Mouse (Mus musculus) midbrain, embryonic 14.5 days (tissue): ENCODE data around the gene Slc1a5. TPM values are rescaled to one million over a fixed set of nuclear protein-coding genes. Genes with fewer than 3 reads are reported as not detected.

Experiments used
- ATAC-seq: fragments of 200-750 bp; cut with Nextera tagmentation; 2 replicates; pipeline ENCODE4 v1.8.0; 2017; ENCODE audit warnings: moderate number of reproducible peaks, moderate library complexity; ENCODE audit not compliant: low FRiP score, low TSS enrichment
- DNase-seq: peaks from one replicate; pipeline ENCODE4 v3.0.0-alpha.2; 2015
- H3K27ac ChIP-seq: fragments of 300-500 bp; sonication (generic); replicated peaks from 2 replicates; pipeline ENCODE4 v1.5.1; 2014; ENCODE audit warnings: mild to moderate bottlenecking, low read depth, low read length, moderate library complexity
- H3K27me3 ChIP-seq: fragments of 300-500 bp; sonication (generic); 2 replicates; pipeline ENCODE4 v1.6.1; 2014; ENCODE audit warnings: low read length, control low read depth, mixed read lengths; ENCODE audit not compliant: control insufficient read depth, insufficient read depth
- H3K36me3 ChIP-seq: fragments of 300-500 bp; sonication (generic); 2 replicates; pipeline ENCODE4 v1.6.1; 2014; ENCODE audit warnings: low read length, control low read depth; ENCODE audit not compliant: control insufficient read depth, insufficient read depth
- H3K4me1 ChIP-seq: fragments of 300-500 bp; sonication (generic); 2 replicates; pipeline ENCODE4 v1.6.1; 2014; ENCODE audit warnings: mild to moderate bottlenecking, antibody characterized with exemption, low read length, control low read depth; ENCODE audit not compliant: control insufficient read depth, insufficient read depth
- H3K4me2 ChIP-seq: fragments of 300-500 bp; sonication (generic); 2 replicates; pipeline ENCODE4 v1.6.1; 2014; ENCODE audit warnings: mild to moderate bottlenecking, low read length, moderate library complexity
- H3K4me3 ChIP-seq: fragments of 300-500 bp; sonication (generic); replicated peaks from 2 replicates; pipeline ENCODE4 v1.5.1; 2014; ENCODE audit warnings: low read depth, low read length
- H3K9ac ChIP-seq: fragments of 300-500 bp; sonication (generic); replicated peaks from 2 replicates; pipeline ENCODE4 v1.6.1; 2014; ENCODE audit warnings: mild to moderate bottlenecking, low read length, moderate library complexity
- H3K9me3 ChIP-seq: fragments of 300-500 bp; sonication (generic); 2 replicates; pipeline ENCODE4 v1.6.1; 2016; ENCODE audit warnings: low read length, control low read depth, mixed read lengths; ENCODE audit not compliant: control insufficient read depth
- WGBS: fragments of 180-500 bp; shearing (Covaris S2); extraction: QIAGEN DNeasy Blood & Tissue Kit; methylation state at CpG from one replicate; pipeline ENCODE4 v1.1.7; 2014; 5-methylcytosine and 5-hydroxymethylcytosine counted together
- polyA plus RNA-seq: library from polyadenylated mRNA; unstranded; fragments of >200 nt; fragmentation: Nextera tagmentation; extraction: Ambion mirVana; gene quantifications from 2 replicates; pipeline ENCODE4 v1.2.1, GENCODE M21; 2014

Gene Slc1a5
- polyA plus RNA-seq, 1 experiment from 2014 or later, result 10.8 TPM

DNA sequence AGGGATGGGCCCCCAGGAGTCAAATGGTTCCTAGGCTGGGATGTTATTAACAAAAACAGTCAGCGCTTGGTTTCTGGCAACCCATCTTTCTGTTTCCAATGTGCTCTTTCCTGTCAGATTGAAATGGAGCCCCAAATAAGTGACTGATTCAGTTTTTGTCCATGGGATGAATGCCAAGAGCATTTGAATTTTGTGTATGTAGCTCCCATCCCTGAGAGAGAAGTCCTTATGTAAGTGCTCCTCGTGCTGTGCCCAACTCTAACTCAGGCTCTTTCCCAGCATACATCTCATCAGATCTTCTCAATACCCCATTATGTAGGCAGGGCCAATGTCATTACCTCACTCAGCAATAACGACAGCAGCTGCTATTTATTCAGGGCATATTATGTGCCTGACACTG lies 36.6 kb downstream of the Slc1a5 start:
- Histone ChIP-seq H3K4me3 (peak overlapping the region; percentile 98), H3K9ac (peak overlapping the region; percentile 99), H3K4me2 (peak overlapping the region; percentile 91), H3K27me3 (peaks cover 1% of the 10 kb centered on the region; the same call in 1 of the 2 replicates), H3K4me1 (peaks cover 67% of the 10 kb centered on the region), H3K36me3 (peaks cover 8% of the 10 kb centered on the region; the same call in 1 of the 2 replicates), H3K9me3 (no peaks in the 10 kb centered on the region), H3K27ac (peak overlapping the region; percentile 100; the same call in 1 of the 2 replicates)
- no peak for DNase-seq
- ATAC-seq, result no peak
- WGBS, result 34% methylated on average over 3 of the region's 3 CpGs

DNA sequence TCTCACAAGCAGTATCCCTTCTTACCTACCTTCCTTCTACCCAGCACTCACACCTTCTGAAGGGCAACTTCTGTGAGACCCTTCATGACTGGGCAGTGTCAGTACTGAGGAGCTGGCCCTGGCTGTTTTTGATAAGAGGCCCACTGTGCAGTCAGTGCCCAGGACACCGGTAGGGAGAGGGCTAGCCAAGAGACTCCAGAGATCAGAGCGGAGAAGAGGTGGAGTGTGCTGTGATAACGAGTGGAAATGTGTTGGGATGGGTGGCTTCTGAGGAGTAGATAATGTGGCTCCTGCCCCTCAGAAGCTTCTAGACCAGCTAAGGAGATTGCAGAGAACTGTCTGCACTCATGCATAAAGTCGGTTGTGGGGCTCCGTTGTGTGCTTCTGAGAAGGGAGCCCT lies 38.7 kb downstream of the Slc1a5 start:
- Histone ChIP-seq H3K36me3 (peaks cover 25% of the 10 kb centered on the region), H3K4me3 (no peak overlapping the region), H3K27ac (no peak overlapping the region), H3K9me3 (no peaks in the 10 kb centered on the region), H3K4me2 (0 out of 2 replicates have a peak overlapping the region, but pooled peaks have one; percentile 1), H3K27me3 (no peaks in the 10 kb centered on the region), H3K9ac (no peak overlapping the region), H3K4me1 (peaks cover 52% of the 10 kb centered on the region)
- ATAC-seq, result no peak
- DNase-seq, result no peak
- 72% methylated on average over 5 of the region's 5 CpGs for WGBS

DNA sequence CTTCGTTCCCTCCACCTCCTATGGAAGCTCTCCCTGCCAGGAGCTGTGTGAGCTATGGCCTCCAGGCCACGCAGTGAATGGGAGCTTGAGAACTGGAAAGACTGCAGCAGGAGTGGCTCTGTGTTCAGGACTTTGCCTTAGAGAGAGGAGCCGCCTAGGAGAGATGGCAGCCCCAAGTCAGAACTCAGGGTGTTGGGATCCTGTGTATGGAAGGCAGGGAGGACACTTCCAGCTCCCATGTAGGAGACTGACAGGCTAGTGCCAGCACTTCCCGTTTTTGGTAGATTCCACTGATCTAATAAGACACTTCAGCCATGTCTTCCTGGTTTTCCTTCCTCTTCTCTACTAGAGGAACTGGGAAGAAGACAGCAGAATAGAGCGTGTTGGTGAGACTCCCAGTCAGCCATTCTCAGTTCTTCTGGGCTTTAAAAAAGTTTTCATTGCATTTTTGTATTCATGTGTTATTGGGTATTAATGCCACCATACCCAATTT lies 39.2 kb downstream of the Slc1a5 start:
- 73% methylated on average over 5 of the region's 5 CpGs for WGBS
- DNase-seq (no peak), ATAC-seq (no peak)
- H3K27me3 ChIP-seq, result no peaks in the 10 kb centered on the region
- H3K9me3 ChIP-seq, result no peaks in the 10 kb centered on the region
- H3K27ac ChIP-seq, result no peak overlapping the region
- H3K4me2 ChIP-seq, result no peak overlapping the region
- H3K4me1 ChIP-seq, result peaks cover 47% of the 10 kb centered on the region
- peaks cover 30% of the 10 kb centered on the region for H3K36me3 ChIP-seq
- H3K4me3 ChIP-seq, result no peak overlapping the region
- no peak overlapping the region for H3K9ac ChIP-seq

DNA sequence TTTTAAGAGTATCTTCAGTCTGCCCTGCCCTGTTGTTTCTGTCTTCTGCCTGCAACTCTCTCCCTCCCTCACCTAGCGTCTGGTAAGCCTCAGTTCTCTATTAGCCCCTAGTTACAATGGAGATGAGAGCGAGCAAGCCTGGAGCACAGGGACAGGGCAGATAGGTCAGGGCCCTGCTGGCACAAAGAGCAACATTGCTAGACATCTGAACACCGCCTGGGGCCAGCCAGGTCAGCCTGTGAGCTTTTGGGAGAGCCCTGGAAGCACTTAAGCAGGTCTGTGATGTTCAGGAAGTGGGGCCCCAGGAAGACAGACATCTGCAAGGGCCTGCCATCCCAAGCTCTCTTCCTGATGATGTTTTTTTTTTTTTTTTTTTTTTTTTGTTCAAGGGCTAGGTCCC lies 40.0 kb downstream of the Slc1a5 start:
- Histone ChIP-seq H3K27me3 (no peaks in the 10 kb centered on the region), H3K9me3 (no peaks in the 10 kb centered on the region), H3K9ac (no peak overlapping the region), H3K4me1 (peaks cover 43% of the 10 kb centered on the region), H3K4me3 (no peak overlapping the region), H3K36me3 (peaks cover 38% of the 10 kb centered on the region), H3K27ac (no peak overlapping the region), H3K4me2 (0 out of 2 replicates have a peak overlapping the region, but pooled peaks have one; percentile 7)
- no peak for ATAC-seq
- no peak for DNase-seq
- WGBS, result 41% methylated on average over 3 of the region's 3 CpGs

DNA sequence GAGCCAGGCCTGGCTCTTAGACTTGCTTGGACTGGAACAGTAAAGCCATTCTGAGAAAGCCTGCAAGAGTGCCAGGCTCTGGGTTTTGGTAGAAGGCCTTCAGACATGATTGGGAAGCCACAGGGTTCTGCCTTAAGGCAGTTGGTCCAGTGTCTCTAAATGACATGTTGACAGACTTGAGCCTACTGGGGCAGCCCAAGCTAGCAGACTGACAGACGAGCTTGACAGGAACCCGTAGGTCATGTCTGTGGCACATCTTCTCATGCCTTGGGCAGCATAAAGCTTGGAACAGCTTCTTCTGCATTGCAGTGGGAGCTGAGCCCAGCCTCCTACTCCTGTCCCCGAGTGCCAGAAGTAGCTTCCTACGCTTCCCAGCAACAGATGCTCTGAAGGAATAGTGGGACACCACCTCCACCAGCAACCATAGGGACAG lies 40.5 kb downstream of the Slc1a5 start:
- Histone ChIP-seq H3K27me3 (no peaks in the 10 kb centered on the region), H3K27ac (no peak overlapping the region), H3K36me3 (peaks cover 43% of the 10 kb centered on the region), H3K4me3 (no peak overlapping the region), H3K9me3 (no peaks in the 10 kb centered on the region), H3K4me1 (peaks cover 43% of the 10 kb centered on the region), H3K4me2 (no peak overlapping the region), H3K9ac (no peak overlapping the region)
- ATAC-seq (no peak), DNase-seq (no peak)
- WGBS, result 77% methylated on average over 4 of the region's 4 CpGs

DNA sequence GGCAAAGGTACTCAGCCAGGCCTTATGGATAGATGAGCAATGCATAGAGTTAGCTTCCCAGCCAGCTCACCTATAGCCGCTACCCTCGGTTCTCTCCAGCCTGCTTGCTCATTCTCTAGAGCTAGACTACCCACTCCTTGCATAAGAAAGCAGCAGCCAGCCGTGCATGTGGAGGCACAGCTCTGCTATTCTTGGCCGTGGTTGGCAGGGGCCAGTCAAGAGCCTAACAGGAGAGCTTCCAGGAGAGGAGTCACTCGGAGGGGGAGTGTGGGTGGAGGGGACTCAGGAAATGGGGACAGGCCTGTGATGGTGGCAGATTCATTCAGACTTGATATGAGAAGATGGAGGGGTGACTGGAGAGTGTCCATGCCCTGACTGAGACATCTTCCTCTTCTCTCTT lies 42.6 kb downstream of the Slc1a5 start:
- Histone ChIP-seq H3K4me1 (peaks cover 27% of the 10 kb centered on the region), H3K27ac (no peak overlapping the region), H3K4me2 (no peak overlapping the region), H3K9me3 (no peaks in the 10 kb centered on the region), H3K9ac (no peak overlapping the region), H3K27me3 (no peaks in the 10 kb centered on the region), H3K4me3 (no peak overlapping the region), H3K36me3 (peaks cover 64% of the 10 kb centered on the region)
- ATAC-seq (no peak), DNase-seq (no peak)
- WGBS, result 76% methylated on average over 5 of the region's 5 CpGs

DNA sequence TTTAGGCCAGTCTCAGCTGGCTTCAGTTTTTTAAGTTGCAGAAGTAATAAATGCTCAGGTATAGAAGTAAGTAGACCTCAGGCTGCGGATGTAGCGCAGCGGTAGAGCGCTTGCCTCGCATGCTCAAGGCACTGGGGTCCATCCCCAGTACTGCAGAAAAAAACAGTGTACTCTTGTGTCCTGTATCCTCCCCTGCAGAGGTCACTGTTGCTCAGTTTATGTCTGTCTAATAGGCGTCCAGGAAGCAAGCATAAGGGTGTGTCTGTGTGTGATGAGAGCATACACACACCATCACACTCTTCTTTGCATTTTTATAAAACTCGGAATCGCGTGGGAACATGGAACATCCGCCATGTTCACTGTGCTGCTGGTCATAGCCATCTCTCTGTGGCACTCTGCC lies 44.6 kb downstream of the Slc1a5 start:
- Histone ChIP-seq H3K27me3 (no peaks in the 10 kb centered on the region), H3K4me1 (peaks cover 9% of the 10 kb centered on the region; the same call in 1 of the 2 replicates), H3K4me2 (no peak overlapping the region), H3K4me3 (no peak overlapping the region), H3K9me3 (no peaks in the 10 kb centered on the region), H3K36me3 (peaks cover 84% of the 10 kb centered on the region), H3K27ac (no peak overlapping the region), H3K9ac (no peak overlapping the region)
- DNase-seq, result peak; percentile 24
- 84% methylated on average over 10 of the region's 10 CpGs for WGBS
- no peak for ATAC-seq

DNA sequence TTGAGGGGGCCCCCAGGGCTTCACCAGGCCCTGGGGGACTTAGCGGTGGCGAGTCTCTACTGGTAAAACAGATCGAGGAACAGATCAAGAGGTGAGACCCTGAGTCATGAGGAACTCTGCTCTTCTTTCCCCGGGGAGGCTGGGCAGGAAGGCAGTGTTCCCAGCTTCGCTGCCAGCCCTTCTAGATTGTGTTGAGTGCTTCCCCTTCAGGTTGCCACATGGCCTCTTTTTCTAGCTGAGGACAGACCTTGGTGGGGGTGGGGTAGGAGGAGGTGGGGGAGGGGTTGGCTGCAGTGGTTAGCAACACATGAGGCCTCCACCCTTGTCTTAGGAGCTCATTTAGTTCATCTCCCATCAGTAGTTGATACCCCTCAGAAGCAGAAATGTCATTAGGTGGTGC lies 45.4 kb downstream of the Slc1a5 start:
- Histone ChIP-seq H3K9ac (no peak overlapping the region), H3K4me3 (no peak overlapping the region), H3K4me2 (no peak overlapping the region), H3K9me3 (no peaks in the 10 kb centered on the region), H3K27me3 (no peaks in the 10 kb centered on the region), H3K36me3 (peaks cover 92% of the 10 kb centered on the region), H3K27ac (no peak overlapping the region), H3K4me1 (peaks cover 4% of the 10 kb centered on the region; the same call in 1 of the 2 replicates)
- no peak for ATAC-seq
- DNase-seq, result no peak
- 86% methylated on average over 5 of the region's 5 CpGs for WGBS

DNA sequence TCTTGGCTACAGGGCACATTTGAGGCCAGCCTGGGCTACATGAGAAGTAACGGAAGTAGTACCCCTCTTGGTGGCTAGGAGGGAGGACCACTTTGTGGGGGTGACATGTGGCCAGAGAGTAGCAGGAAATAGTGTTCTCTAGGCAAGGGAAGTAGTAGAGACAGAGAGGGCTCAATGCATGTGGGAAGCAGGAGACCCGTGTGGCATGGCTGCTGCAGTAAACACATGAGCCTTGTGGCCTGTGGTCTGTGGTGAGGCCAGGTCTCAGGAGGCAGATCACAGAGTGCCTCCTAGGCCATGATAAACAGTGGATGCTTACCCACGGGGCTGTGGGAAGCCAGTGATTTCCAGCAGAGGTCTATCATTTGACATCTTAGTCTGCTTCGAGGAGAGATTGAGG lies 46.1 kb downstream of the Slc1a5 start:
- H3K27me3 ChIP-seq, result no peaks in the 10 kb centered on the region
- DNase-seq, result no peak
- 90% methylated on average over 4 of the region's 4 CpGs for WGBS

More for the DNA sequence above, 46.1 kb downstream of the Slc1a5 start:
- Histone ChIP-seq H3K4me2 (no peak overlapping the region), H3K9me3 (no peaks in the 10 kb centered on the region), H3K27ac (no peak overlapping the region), H3K36me3 (peaks cover 99% of the 10 kb centered on the region), H3K4me1 (no peaks in the 10 kb centered on the region), H3K4me3 (no peak overlapping the region), H3K9ac (no peak overlapping the region; the same call in 1 of the 2 replicates)
- no peak for ATAC-seq
